Mouse (Mus musculus) heart, postnatal 10 days (tissue): ENCODE results near the gene Rbm4b. TPM values are rescaled to one million over a fixed set of nuclear protein-coding genes. Genes with fewer than 3 reads are reported as not detected.
A peak's percentile ranks its signal among the peaks of the same experiment; 100 is the strongest.

Experiments
- DNase-seq, 2 experiments: peaks; one replicate each; pipeline ENCODE4 v3.0.0; 2021
- intact Hi-C: fragments of 180-260 bp; cut with DNase I; formaldehyde crosslinking; loops from one replicate; pipeline ENCODE4 v1.15.1; 2025
- total RNA-seq, 2 experiments: library from RNA; stranded (reverse); gene quantifications; 2 replicates each; pipeline ENCODE4 v1.2.3; 2021

Rbm4b gene
- total RNA-seq, 2 experiments from 2014 or later: 6.5 to 6.7 TPM

- DNase-seq: no peak
- intact Hi-C loops: no loop called here
Observed at GRCm38 (mm10) chr19:4799083-4799482, 42.8 kb downstream of the Rbm4b start.

GRCm38 (mm10) chr19:4802691-4803091 is 46.4 kb downstream of the Rbm4b start:
- no peak for DNase-seq
- intact Hi-C loops: no loop called here

GRCm38 (mm10) chr19:4803283-4803682 is 47.0 kb downstream of the Rbm4b start:
- intact Hi-C loops: no loop called here
- no peak for DNase-seq

- no peak for DNase-seq
- intact Hi-C loops: no loop called here
Observed at GRCm38 (mm10) chr19:4810309-4810708, 54.0 kb downstream of the Rbm4b start.

- intact Hi-C loops: loop anchor here (1.0 kb wide), 1 partner anchor 18 kb away; no protein-coding TSS in a partner anchor
- DNase-seq: no peak
Observed at GRCm38 (mm10) chr19:4810746-4811062, 54.4 kb downstream of the Rbm4b start.

- peak; percentile 99 for DNase-seq
- intact Hi-C loops: loop anchor here (1.0 kb wide), 1 partner anchor 19 kb away; no protein-coding TSS in a partner anchor
Observed at GRCm38 (mm10) chr19:4811063-4811908, 55.0 kb downstream of the Rbm4b start, which contains the start of the genes Gm21992 and Rbm14. TSS of gene Gm21992 (minus strand) at chr19:4811612. TSS of gene Rbm14 (minus strand) at chr19:4811634.

- intact Hi-C loops: loop anchor here (1.0 to 2.0 kb wide), 2 partner anchors 20 to 57 kb away; no protein-coding TSS in a partner anchor
- no peak for DNase-seq
Observed at GRCm38 (mm10) chr19:4811909-4812242, 55.6 kb downstream of the Rbm4b start.

GRCm38 (mm10) chr19:4812334-4812949 is 56.1 kb downstream of the Rbm4b start:
- DNase-seq: peak in 1 of 2 experiments; percentile 19
- intact Hi-C loops: loop anchor here (2.0 kb wide), 1 partner anchor 58 kb away; no protein-coding TSS in a partner anchor

- intact Hi-C loops: loop anchor here (2.0 kb wide), 1 partner anchor 58 kb away; no protein-coding TSS in a partner anchor
- peak in 1 of 2 experiments; percentile 22 for DNase-seq
Observed at GRCm38 (mm10) chr19:4813015-4813414, 56.7 kb downstream of the Rbm4b start.

Other genes starting within 250 kb of the Rbm4b start
- 10 to 100 TPM in 1 of 2 experiments, 1 to 10 TPM in 1; 7.1 to 22.9 TPM for gene Pcx, start 246.0 kb upstream of the Rbm4b start, total RNA-seq
- 10 to 100 TPM; 12.6 to 16.0 TPM for gene Lrfn4, start 140.8 kb upstream of the Rbm4b start, total RNA-seq
- gene Rce1, start 130.9 kb upstream of the Rbm4b start, total RNA-seq: 10 to 100 TPM; 14.9 to 16.2 TPM
- not detected for gene Gm960, start 57.8 kb upstream of the Rbm4b start, total RNA-seq
- gene Sptbn2, start 45.3 kb upstream of the Rbm4b start, total RNA-seq: under 1 TPM; 0.35 to 0.65 TPM
- gene Rbm4, start 37.4 kb downstream of the Rbm4b start, total RNA-seq: 10 to 100 TPM; 43.1 to 49.2 TPM
- gene Gm21992, start 55.1 kb downstream of the Rbm4b start, total RNA-seq: 10 to 100 TPM; 16.8 to 17.8 TPM
- gene Rbm14, start 55.1 kb downstream of the Rbm4b start, total RNA-seq: 10 to 100 TPM; 33.8 to 34.6 TPM
- gene Ccs, start 82.8 kb downstream of the Rbm4b start, total RNA-seq: 10 to 100 TPM; 36.0 to 36.9 TPM
- gene Ccdc87, start 82.9 kb downstream of the Rbm4b start, total RNA-seq: not detected
- gene Ctsf, start 98.6 kb downstream of the Rbm4b start, total RNA-seq: 10 to 100 TPM; 54.7 to 56.0 TPM
- gene Actn3, start 121.4 kb downstream of the Rbm4b start, total RNA-seq: under 1 TPM; 0.37 to 0.53 TPM
- 1 to 10 TPM; 4.0 to 5.0 TPM for gene Zdhhc24, start 122.2 kb downstream of the Rbm4b start, total RNA-seq
- gene Bbs1, start 150.1 kb downstream of the Rbm4b start, total RNA-seq: 1 to 10 TPM; 5.1 to 5.3 TPM
- gene Dpp3, start 171.8 kb downstream of the Rbm4b start, total RNA-seq: 10 to 100 TPM; 37.4 to 38.2 TPM
- gene Peli3, start 186.6 kb downstream of the Rbm4b start, total RNA-seq: under 1 TPM; 0.53 to 0.94 TPM
- gene Mrpl11, start 205.7 kb downstream of the Rbm4b start, total RNA-seq: 10 to 100 TPM; 62.0 to 67.0 TPM
- gene Npas4, start 233.8 kb downstream of the Rbm4b start, total RNA-seq: under 1 TPM; 0.10 to 0.24 TPM